Mouse (Mus musculus) retina, postnatal 1 day (tissue): ENCODE measurements around the gene Snx25.
"Not testable (repeated sequence)": the region's sequence is repeated elsewhere in the genome, so short reads cannot be mapped to it uniquely, and the experiment has no call there.

Source experiments
- DNase-seq: peaks from one replicate; pipeline ENCODE4 v3.0.0-alpha.2; 2012

Gene Snx25

GRCm38 (mm10) chr8:46135546-46135945 is 16.4 kb downstream of the Snx25 start:
- not testable (repeated sequence) for DNase-seq

- DNase-seq, result no peak
Observed at GRCm38 (mm10) chr8:46130426-46130825, 21.5 kb downstream of the Snx25 start.

GRCm38 (mm10) chr8:46122498-46122897 is 29.5 kb downstream of the Snx25 start:
- peak; percentile 44 for DNase-seq

DNA sequence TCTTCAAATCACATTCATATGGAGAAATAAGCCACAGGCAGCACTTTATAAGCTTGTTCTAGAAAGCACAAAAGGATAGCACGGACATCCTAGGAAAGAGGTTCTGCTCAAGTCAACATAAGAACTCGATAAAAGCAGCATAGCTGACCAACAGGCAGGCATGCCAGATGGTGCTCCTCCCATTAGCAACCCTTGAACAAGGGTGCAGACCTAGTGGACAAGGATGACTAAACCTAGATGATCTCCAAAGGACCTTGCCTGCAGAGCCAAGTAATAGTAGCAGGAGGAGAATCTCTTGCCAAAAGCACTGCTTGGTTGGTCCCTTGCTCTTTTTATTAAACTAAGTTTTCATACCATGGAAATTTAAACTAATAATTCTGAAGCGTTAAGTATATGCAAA is 32.8 kb downstream of the Snx25 start:
- DNase-seq, result no peak

DNA sequence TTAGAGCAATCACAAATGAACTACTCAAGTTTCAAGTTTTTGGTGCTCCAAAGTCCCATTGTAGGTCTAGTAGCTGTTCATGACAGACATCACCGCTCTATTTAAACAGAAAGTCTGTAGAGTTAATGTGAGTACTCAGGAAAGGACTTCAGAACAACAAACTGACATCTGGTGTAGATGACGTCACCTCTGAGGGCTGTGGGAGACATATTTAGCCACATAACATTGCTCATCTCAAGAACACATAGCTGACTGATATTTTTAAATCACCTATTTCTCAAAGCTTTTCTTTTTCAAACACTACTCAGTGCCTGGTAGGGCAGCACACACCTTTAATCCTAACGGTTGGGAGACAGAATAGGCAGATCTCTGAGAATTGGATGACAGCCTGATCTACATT is 34.8 kb downstream of the Snx25 start:
- no peak for DNase-seq

- not testable (repeated sequence) for DNase-seq
Observed at GRCm38 (mm10) chr8:46113421-46114170, 38.4 kb downstream of the Snx25 start.

- no peak for DNase-seq
Observed at GRCm38 (mm10) chr8:46107690-46108089, 44.3 kb downstream of the Snx25 start.

GRCm38 (mm10) chr8:46103434-46103833 is 48.5 kb downstream of the Snx25 start:
- no peak for DNase-seq

DNA sequence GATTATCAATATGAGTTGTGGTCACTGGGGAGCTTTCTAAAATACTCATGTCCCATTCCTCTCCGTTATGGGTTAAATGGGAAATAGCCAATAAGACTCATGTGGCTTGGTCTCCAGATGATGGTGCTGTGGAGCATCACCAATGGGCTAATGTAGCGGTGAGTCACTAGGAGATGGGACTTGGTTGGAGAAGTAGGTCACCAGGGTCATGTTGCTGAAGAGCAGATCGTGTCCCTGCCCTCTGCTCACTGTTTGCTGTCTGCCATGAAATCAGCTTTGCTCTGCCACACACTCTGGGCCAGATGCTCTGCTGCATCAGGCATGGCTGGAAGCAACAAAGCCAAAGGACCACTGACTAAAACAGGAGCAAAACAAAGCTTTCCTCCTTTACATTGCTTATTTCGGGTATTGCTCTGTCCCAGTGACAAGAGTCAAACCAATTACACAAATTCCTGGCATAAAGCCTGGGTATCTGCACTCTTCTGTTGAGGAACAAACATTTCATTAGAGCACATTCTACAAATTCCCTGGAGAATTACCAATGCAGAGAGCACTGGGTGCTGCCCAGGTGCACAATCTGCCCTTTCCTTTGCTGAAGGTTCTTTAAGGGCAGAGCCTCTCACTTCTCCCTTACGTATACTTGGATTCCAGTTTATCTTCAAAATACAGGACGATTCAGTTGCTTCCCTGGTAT is 59.1 kb downstream of the Snx25 start:
- peak; percentile 33 for DNase-seq

GRCm38 (mm10) chr8:46083141-46083540 is 68.8 kb downstream of the Snx25 start:
- no peak for DNase-seq

- no peak for DNase-seq
Observed at GRCm38 (mm10) chr8:46081030-46081429, 70.9 kb downstream of the Snx25 start.

DNA sequence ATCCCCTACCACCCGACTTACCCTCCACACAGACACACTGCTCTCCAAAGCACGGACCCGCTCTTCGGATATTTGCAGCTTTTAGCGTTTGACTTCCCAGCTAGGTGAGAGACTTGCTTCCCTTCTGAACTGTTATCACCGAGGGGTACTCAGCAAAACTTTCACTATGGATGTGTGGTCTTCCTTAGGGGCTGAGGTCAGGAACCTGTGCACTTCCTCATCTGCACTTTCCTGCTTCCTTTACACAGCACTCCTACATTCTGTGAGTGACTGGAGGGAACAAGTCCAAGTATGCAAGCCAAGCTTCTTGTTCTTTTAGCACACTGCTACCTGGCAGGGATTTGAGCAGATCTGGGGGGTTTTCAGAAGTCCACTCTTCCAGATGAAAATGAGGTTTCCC is 73.1 kb downstream of the Snx25 start:
- DNase-seq, result no peak

DNA sequence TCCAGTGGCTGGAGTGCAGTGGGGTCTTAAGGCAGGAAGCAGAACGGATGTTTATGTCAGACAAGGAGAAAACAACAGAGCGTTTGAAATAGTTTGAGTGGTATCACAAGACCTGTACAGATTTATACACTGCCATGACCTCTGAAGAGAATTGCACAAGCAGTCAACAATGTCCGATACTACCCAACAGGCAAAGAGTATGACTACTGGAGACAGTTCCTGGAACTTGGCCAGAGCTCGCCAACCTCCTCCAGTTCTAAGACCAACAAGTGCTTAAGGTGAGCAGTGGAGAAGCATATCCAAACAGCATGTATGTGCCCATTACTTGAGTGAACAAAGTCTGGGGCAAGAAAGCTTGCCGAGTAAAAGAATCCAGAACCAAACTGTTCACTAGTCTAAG is 76.7 kb downstream of the Snx25 start:
- no peak for DNase-seq

DNA sequence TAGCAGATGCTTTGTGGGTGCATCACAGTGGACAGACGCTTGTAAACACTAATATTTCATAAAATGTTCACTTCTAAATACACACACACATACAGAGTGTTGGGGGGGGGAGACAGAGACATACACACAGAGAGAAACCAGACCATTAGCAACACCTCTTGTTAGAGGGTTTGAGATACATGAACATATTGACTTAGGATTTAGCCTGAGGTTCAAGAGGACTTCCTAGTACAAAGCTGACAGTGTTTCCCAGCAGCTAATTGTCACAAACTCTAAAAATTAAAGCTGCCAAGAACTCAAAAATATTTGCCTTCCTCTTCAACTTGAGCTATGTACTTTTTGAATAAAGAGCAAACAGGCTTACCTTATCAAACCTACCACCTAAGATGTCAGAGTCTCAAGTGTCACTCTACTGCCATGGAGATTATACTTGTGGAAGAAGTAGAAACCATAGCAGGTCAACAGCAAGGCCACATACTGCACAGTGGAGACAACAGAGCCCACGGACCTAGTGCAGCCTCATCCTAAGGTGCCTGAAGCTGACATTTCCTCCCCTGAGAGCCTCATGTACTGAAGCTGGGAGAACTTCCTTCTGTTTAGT is 78.3 kb downstream of the Snx25 start:
- no peak for DNase-seq

DNA sequence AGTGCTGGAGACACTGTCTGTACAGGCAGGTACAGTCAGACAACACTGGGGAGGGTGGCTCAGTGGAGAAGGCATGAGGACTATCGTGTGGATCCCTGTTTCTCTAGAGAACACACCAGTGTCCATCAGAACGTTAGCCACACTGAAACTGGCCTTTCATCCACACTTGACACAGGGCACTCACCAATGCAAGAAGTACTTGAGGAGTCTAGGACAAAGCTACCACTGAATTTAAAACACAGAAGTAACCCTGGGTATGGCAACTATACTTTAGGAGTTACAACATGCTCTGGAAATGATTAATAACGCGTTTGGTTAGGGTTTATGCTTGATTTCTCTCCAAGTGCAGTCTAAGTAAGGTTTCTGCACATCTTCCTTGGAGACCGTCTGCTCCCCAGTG is 79.2 kb downstream of the Snx25 start:
- no peak for DNase-seq

DNA sequence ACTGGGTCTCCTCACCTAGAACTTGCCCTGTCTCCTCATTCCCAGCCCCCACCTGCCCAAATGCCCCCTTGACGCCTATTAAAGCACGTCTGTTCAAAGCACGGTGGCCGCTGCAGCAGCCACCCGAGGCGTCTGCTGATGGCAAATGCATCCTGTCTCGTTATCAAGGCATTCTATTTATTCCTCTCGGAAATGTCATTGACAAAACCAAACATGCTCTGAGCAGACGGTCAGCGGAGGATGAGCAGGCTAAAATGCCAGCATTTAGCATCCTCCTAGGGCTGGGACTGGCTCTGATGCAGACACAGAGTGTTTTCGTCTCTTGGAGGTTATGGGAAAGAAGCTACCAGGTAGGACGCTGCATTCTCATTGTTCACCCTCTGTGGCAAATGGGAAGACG is 111.7 kb downstream of the Snx25 start:
- no peak for DNase-seq

GRCm38 (mm10) chr8:46039666-46040065 is 112.3 kb downstream of the Snx25 start:
- DNase-seq, result no peak

- DNase-seq, result no peak
Observed at GRCm38 (mm10) chr8:46036217-46036616, 115.7 kb downstream of the Snx25 start.

DNA sequence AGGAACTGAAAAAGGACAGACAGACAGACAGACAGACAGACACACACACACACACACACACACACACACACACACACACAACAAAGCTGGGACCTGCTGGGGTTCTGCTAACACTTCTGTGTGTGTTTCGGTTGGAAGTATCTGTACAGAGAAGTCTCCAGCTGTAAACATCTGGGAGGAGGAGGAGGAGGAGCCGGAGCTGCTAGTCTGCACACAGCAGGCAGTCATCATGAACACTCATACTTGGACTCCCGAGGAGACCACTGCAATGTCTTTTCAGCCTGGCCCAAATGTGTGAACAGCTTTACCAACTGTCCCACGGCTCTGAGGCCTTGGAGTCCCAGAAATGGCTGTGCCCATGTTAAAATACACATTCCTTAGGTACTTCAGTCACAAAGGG is 127.6 kb downstream of the Snx25 start:
- DNase-seq, result no peak

DNA sequence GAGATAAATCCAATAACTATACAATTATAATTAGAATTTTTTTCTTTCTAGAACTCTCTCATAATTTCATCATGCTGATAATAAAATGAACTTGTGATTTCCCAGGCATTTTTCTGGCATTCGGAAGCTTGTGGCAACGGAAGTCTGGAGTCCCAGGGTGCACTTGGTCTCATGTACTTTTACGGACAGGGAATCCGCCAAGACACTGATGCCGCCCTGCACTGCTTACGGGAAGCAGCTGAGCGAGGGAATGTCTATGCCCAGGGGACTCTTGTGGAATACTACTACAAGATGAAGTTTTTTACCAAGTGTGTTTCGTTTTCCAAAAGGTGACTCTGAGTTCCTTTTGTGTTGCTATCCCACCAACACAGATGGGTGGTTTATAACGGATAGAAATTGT is 129.2 kb downstream of the Snx25 start:
- no peak for DNase-seq

GRCm38 (mm10) chr8:46022203-46022602 is 129.8 kb downstream of the Snx25 start:
- no peak for DNase-seq

DNA sequence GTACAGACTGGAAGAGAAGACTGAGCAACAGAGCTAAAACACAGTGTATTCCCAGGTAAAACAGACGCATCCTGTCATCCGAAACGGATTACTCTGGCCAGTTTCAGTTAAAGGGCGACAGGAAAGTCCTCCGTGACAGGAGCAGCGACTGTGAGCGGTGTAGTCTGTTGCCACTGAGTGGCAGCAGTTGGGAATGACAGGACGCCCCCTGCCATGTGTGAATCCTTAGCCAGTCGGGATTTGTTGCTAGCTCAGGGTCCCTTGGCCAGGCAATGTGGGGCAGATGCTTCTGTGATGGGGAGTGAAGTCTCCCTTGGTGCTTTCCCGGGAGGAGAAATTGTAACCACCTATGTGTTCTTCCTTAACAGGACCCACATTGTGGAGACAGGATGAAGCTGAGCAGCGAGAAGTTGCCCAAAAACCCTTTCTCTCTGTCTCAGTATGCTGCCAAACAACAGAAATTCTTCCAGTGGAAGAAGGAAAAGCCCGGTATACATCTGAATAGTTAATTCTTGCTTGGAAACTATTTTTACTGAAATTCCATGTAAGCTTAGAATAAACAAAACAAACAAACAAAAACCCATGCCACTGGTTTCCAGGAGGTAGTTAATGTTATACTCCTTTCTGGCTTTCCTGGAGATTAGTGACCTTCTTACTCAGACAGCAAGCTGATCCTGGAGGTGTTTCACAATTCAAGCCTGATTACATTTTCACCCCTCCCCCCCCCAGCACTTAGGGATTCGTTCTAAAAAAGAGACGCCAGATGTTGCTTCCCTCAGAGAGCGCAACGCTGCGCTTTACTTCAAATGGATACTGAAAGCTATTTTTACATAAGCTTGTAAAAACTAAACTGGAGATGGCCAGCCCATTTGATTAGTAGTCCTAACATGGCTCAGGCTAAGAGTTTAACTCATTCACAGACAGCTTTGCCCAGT is 140.9 kb downstream of the Snx25 start:
- peak; percentile 71 for DNase-seq

- DNase-seq, result peak; percentile 48
Observed at GRCm38 (mm10) chr8:46010306-46010705, 141.7 kb downstream of the Snx25 start.
